9 mouse cellular contexts compared by ENCODE assay signal in genomic region chr11:51764816-51765215, GRCm38 (mm10). TPM values are rescaled to one million over a fixed set of nuclear protein-coding genes. Genes with fewer than 3 reads are reported as not detected.
DNase-seq lines count a peak whose midpoint lies in the region; ATAC-seq lines count a peak whose summit lies in the region.
"Had no signal": no experiment of that assay in that cellular context is flagged by ENCODE, and none has a peak within 500 bp of the region (broad histone marks: within the 10 kb centered on the region; RNA-seq: fewer than 3 reads in every experiment).

No protein-coding gene starts in this region.

- WGBS in lung, embryonic 15.5 days: 71% methylated on average over 4 of the region's 4 CpGs
- 87% methylated on average over 4 of the region's 4 CpGs for WGBS in forebrain, embryonic 14.5 days
- WGBS in liver, embryonic 11.5 days: 73% methylated on average over 4 of the region's 4 CpGs
- 77% methylated on average over 4 of the region's 4 CpGs for WGBS in stomach, embryonic 14.5 days

- peak overlapping the region; percentile 98 for H3K4me3 ChIP-seq in lung, embryonic 15.5 days
- no peak overlapping the region for H3K4me3 ChIP-seq in forebrain, embryonic 14.5 days (ENCODE audit: low read depth, low read length)
- H3K4me3 ChIP-seq in liver, embryonic 11.5 days (ENCODE audit: low read depth, low read length): peak overlapping the region; percentile 96; the same call in 1 of the 2 replicates
- H3K4me3 ChIP-seq in stomach, embryonic 14.5 days (ENCODE audit: low read depth, low read length): peak overlapping the region; percentile 82; the same call in 1 of the 2 replicates

- no peak for ATAC-seq in lung, embryonic 15.5 days (ENCODE audit: borderline replicate concordance, extremely low read depth, low FRiP score, low TSS enrichment)
- ATAC-seq in forebrain, embryonic 14.5 days: no peak
- no peak for ATAC-seq in liver, embryonic 11.5 days (replicated peaks; ENCODE audit: low FRiP score)
- ATAC-seq in stomach, embryonic 14.5 days (ENCODE audit: insufficient number of reproducible peaks, insufficient read depth, low FRiP score, low read depth): no peak

- no peaks in the 10 kb centered on the region for H3K36me3 ChIP-seq in lung, embryonic 15.5 days
- no peaks in the 10 kb centered on the region for H3K36me3 ChIP-seq in forebrain, embryonic 14.5 days (ENCODE audit: control insufficient read depth, insufficient read depth, low read length)
- no peaks in the 10 kb centered on the region for H3K36me3 ChIP-seq in liver, embryonic 11.5 days (ENCODE audit: control insufficient read depth, insufficient read depth, low read length)
- H3K36me3 ChIP-seq in stomach, embryonic 14.5 days (ENCODE audit: control insufficient read depth, insufficient read depth, low read length): no peaks in the 10 kb centered on the region

- peaks cover 8% of the 10 kb centered on the region for H3K4me1 ChIP-seq in lung, embryonic 15.5 days
- H3K4me1 ChIP-seq in forebrain, embryonic 14.5 days (ENCODE audit: control insufficient read depth, insufficient read depth, low read length): peaks cover 10% of the 10 kb centered on the region
- peaks cover 20% of the 10 kb centered on the region for H3K4me1 ChIP-seq in liver, embryonic 11.5 days (replicated peaks; ENCODE audit: control insufficient read depth, insufficient read depth, low read length)
- H3K4me1 ChIP-seq in stomach, embryonic 14.5 days (ENCODE audit: control insufficient read depth, insufficient read depth, low read length): peaks cover 6% of the 10 kb centered on the region; the same call in 1 of the 2 replicates

- H3K9me3 ChIP-seq in lung, embryonic 15.5 days: no peaks in the 10 kb centered on the region
- H3K9me3 ChIP-seq in forebrain, embryonic 14.5 days (replicated peaks; ENCODE audit: control insufficient read depth, low read length): no peaks in the 10 kb centered on the region
- H3K9me3 ChIP-seq in liver, embryonic 11.5 days (ENCODE audit: control insufficient read depth, low read length): no peaks in the 10 kb centered on the region
- no peaks in the 10 kb centered on the region for H3K9me3 ChIP-seq in stomach, embryonic 14.5 days (ENCODE audit: control insufficient read depth, low read depth, low read length)

- peak overlapping the region; percentile 79 for H3K4me2 ChIP-seq in lung, embryonic 15.5 days
- peak overlapping the region; percentile 93 for H3K4me2 ChIP-seq in forebrain, embryonic 14.5 days (ENCODE audit: low read length)
- peak overlapping the region; percentile 69 for H3K4me2 ChIP-seq in liver, embryonic 11.5 days
- H3K4me2 ChIP-seq in stomach, embryonic 14.5 days (replicated peaks; ENCODE audit: low read depth, low read length): peak overlapping the region; percentile 85

- no peak for DNase-seq in lung, postnatal 25 days (ENCODE audit: low spot score)
- no peak for DNase-seq in forebrain, embryonic 14.5 days (ENCODE audit: low spot score)
- no peak for DNase-seq in liver, embryonic 11.5 days (ENCODE audit: low spot score)
- no peak for DNase-seq in natural killer cell, adult 2 months (ENCODE audit: low spot score in 2 of 2)
- DNase-seq in adrenal gland, postnatal 36 days: no peak
- DNase-seq in left cerebral cortex, adult 18-20 months (ENCODE audit: low spot score in 2 of 2): no peak
- DNase-seq: kidney, adult 8-10 months had no signal

- H3K27ac ChIP-seq in lung, embryonic 15.5 days: no peak overlapping the region
- H3K27ac ChIP-seq in forebrain, embryonic 14.5 days (ENCODE audit: low read depth, low read length): no peak overlapping the region
- no peak overlapping the region for H3K27ac ChIP-seq in liver, embryonic 11.5 days (ENCODE audit: low read depth, low read length)
- H3K27ac ChIP-seq in stomach, embryonic 14.5 days (ENCODE audit: low read length): no peak overlapping the region

- H3K9ac ChIP-seq in lung, embryonic 15.5 days: no peak overlapping the region
- no peak overlapping the region for H3K9ac ChIP-seq in forebrain, embryonic 14.5 days (ENCODE audit: low read length)
- no peak overlapping the region for H3K9ac ChIP-seq in liver, embryonic 11.5 days (ENCODE audit: low read depth, low read length)
- no peak overlapping the region for H3K9ac ChIP-seq in stomach, embryonic 14.5 days (replicated peaks; ENCODE audit: low read depth, low read length)

- peaks cover 3% of the 10 kb centered on the region; the same call in 1 of the 2 replicates for H3K27me3 ChIP-seq in lung, embryonic 15.5 days
- H3K27me3 ChIP-seq in forebrain, embryonic 14.5 days (replicated peaks; ENCODE audit: control insufficient read depth, insufficient read depth, low read length): no peaks in the 10 kb centered on the region
- no peaks in the 10 kb centered on the region for H3K27me3 ChIP-seq in liver, embryonic 11.5 days (replicated peaks; ENCODE audit: control insufficient read depth, insufficient read depth, low read length)
- no peaks in the 10 kb centered on the region for H3K27me3 ChIP-seq in stomach, embryonic 14.5 days (ENCODE audit: control insufficient read depth, insufficient read depth, low read length)

RNA-seq across cellular contexts. Expression of gene Sar1b, which starts 1.3 kb away (rescaled TPM):
- 104 and 120 TPM in 2 replicates for polyA plus RNA-seq in lung, embryonic 15.5 days (2015; fragmentation: Nextera tagmentation; extraction: Ambion mirVana)
- polyA plus RNA-seq in forebrain, embryonic 14.5 days (2014; fragmentation: Nextera tagmentation; extraction: Ambion mirVana): 179 and 184 TPM in 2 replicates
- polyA plus RNA-seq in liver, embryonic 11.5 days (2014; fragmentation: Nextera tagmentation; extraction: Ambion mirVana): 110 and 122 TPM in 2 replicates
- polyA plus RNA-seq in stomach, embryonic 14.5 days (2014; fragmentation: Nextera tagmentation; extraction: Ambion mirVana): 109 and 111 TPM in 2 replicates
- 100 to 1,000 TPM in 1 of 2 experiments, 10 to 100 TPM in 1; 95.5 to 112 TPM for total RNA-seq in adrenal gland, postnatal 36 days (2021)
- 10 to 100 TPM; 67.7 to 71.7 TPM for total RNA-seq in left cerebral cortex, adult 18-20 months (2021)

RNA-seq across cellular contexts. Expression of gene Sec24a, which starts 1.4 kb away (rescaled TPM):
- 10.6 and 12.6 TPM in 2 replicates for polyA plus RNA-seq in lung, embryonic 15.5 days (2015; fragmentation: Nextera tagmentation; extraction: Ambion mirVana)
- polyA plus RNA-seq in forebrain, embryonic 14.5 days (2014; fragmentation: Nextera tagmentation; extraction: Ambion mirVana): 7.5 and 11.6 TPM in 2 replicates
- 16.8 and 18.1 TPM in 2 replicates for polyA plus RNA-seq in liver, embryonic 11.5 days (2014; fragmentation: Nextera tagmentation; extraction: Ambion mirVana)
- 19.0 and 19.7 TPM in 2 replicates for polyA plus RNA-seq in stomach, embryonic 14.5 days (2014; fragmentation: Nextera tagmentation; extraction: Ambion mirVana)
- 10 to 100 TPM; 33.9 to 34.9 TPM for total RNA-seq in adrenal gland, postnatal 36 days (2021)
- total RNA-seq in left cerebral cortex, adult 18-20 months (2021): 10 to 100 TPM; 17.3 to 18.7 TPM
